Mouse (Mus musculus): ENCODE data around the gene Metrn. TPM values are rescaled to one million over a fixed set of nuclear protein-coding genes. Genes with fewer than 3 reads are reported as not detected.

Metrn gene
- total and polyA plus RNA-seq, 3 experiments, result 47.9 to 54.6 (median 49.0) TPM

- DNase-seq, result no peak
- no peak overlapping the region for H3K27ac ChIP-seq
- H3K79me2 ChIP-seq (replicated peaks; ENCODE audit: control insufficient read depth, insufficient read depth, low read length), result no peaks in the 10 kb centered on the region
- H3K9ac ChIP-seq (ENCODE audit: low read depth, low read length), result no peak overlapping the region
- no peak for TF ChIP-seq EP300 (IDR thresholded peaks at IDR 0.05; ENCODE audit: insufficient read depth, low read depth, low read length)
- TF ChIP-seq CTCF (IDR thresholded peaks at IDR 0.05), result no peak
- TF ChIP-seq POLR2A (IDR thresholded peaks at IDR 0.05; ENCODE audit: insufficient read depth, low read depth, low read length), result no peak
- no peaks in the 10 kb centered on the region for H3K4me1 ChIP-seq (ENCODE audit: control insufficient read depth, insufficient read depth, low read length)
- no peak overlapping the region for H3K4me3 ChIP-seq
- H3K27me3 ChIP-seq (ENCODE audit: control insufficient read depth, insufficient read depth, low read length), result peaks cover 10% of the 10 kb centered on the region
- no peaks in the 10 kb centered on the region for H3K36me3 ChIP-seq (ENCODE audit: control insufficient read depth, insufficient read depth, low read length)
- 75% methylated on average over 11 of the region's 11 CpGs for WGBS
- intact Hi-C loops (cut with DNase I), result no loop called here
Measured at GRCm38 (mm10) chr17:25817662-25818061, 20.7 kb upstream of the Metrn start.

DNA sequence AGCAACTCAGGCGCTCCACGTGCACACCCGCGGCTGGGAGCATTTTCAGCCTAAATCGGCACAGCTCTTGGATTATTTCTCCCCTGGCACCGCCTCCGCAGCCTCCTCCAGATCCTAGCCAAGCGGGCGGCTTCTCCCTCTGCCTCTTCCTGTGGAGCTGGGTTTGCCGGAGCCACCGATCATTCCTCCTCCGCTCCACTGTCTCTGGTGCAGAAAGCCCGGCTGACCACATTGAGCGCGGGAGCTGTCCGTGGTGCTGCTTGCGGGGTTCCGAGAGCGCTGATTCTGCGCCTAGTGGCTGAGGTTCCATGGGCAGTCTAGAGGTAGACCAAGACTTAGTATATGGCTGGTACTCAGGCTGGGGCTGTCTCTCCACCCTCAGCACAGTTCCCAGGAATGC, 16.5 kb upstream of the Metrn start:
- peak; percentile 71 to 82 for DNase-seq
- Histone ChIP-seq H3K9ac (ENCODE audit: low read depth, low read length) (no peak overlapping the region), H3K36me3 (ENCODE audit: control insufficient read depth, insufficient read depth, low read length) (no peaks in the 10 kb centered on the region), H3K27me3 (ENCODE audit: control insufficient read depth, insufficient read depth, low read length) (no peaks in the 10 kb centered on the region), H3K27ac (no peak overlapping the region), H3K4me1 (ENCODE audit: control insufficient read depth, insufficient read depth, low read length) (no peaks in the 10 kb centered on the region; the same call in 1 of the 2 replicates), H3K4me3 (no peak overlapping the region), H3K79me2 (replicated peaks; ENCODE audit: control insufficient read depth, insufficient read depth, low read length) (no peaks in the 10 kb centered on the region)
- intact Hi-C loops (cut with DNase I), result no loop called here
- no peak for TF ChIP-seq POLR2A (IDR thresholded peaks at IDR 0.05; ENCODE audit: insufficient read depth, low read depth, low read length)
- peak; percentile 64 for TF ChIP-seq CTCF (IDR thresholded peaks at IDR 0.05)
- TF ChIP-seq EP300 (IDR thresholded peaks at IDR 0.05; ENCODE audit: insufficient read depth, low read depth, low read length), result 0 out of 2 replicates have a peak, but pooled peaks have one; percentile 28
- 1% methylated on average over 20 of the region's 20 CpGs for WGBS

- H3K79me2 ChIP-seq (replicated peaks; ENCODE audit: control insufficient read depth, insufficient read depth, low read length), result no peaks in the 10 kb centered on the region
- H3K27ac ChIP-seq, result no peak overlapping the region
- H3K27me3 ChIP-seq (ENCODE audit: control insufficient read depth, insufficient read depth, low read length), result no peaks in the 10 kb centered on the region
- H3K4me3 ChIP-seq, result no peak overlapping the region
- H3K36me3 ChIP-seq (ENCODE audit: control insufficient read depth, insufficient read depth, low read length), result no peaks in the 10 kb centered on the region
- no peaks in the 10 kb centered on the region; the same call in 1 of the 2 replicates for H3K4me1 ChIP-seq (ENCODE audit: control insufficient read depth, insufficient read depth, low read length)
- no peak overlapping the region for H3K9ac ChIP-seq (ENCODE audit: low read depth, low read length)
- WGBS, result 70% methylated on average over 4 of the region's 4 CpGs
- intact Hi-C loops (cut with DNase I), result no loop called here
- no peak for DNase-seq
- TF ChIP-seq POLR2A (IDR thresholded peaks at IDR 0.05; ENCODE audit: insufficient read depth, low read depth, low read length) (no peak), EP300 (IDR thresholded peaks at IDR 0.05; ENCODE audit: insufficient read depth, low read depth, low read length) (no peak), CTCF (IDR thresholded peaks at IDR 0.05) (no peak)
Measured at GRCm38 (mm10) chr17:25810890-25811289, 14.0 kb upstream of the Metrn start.

DNA sequence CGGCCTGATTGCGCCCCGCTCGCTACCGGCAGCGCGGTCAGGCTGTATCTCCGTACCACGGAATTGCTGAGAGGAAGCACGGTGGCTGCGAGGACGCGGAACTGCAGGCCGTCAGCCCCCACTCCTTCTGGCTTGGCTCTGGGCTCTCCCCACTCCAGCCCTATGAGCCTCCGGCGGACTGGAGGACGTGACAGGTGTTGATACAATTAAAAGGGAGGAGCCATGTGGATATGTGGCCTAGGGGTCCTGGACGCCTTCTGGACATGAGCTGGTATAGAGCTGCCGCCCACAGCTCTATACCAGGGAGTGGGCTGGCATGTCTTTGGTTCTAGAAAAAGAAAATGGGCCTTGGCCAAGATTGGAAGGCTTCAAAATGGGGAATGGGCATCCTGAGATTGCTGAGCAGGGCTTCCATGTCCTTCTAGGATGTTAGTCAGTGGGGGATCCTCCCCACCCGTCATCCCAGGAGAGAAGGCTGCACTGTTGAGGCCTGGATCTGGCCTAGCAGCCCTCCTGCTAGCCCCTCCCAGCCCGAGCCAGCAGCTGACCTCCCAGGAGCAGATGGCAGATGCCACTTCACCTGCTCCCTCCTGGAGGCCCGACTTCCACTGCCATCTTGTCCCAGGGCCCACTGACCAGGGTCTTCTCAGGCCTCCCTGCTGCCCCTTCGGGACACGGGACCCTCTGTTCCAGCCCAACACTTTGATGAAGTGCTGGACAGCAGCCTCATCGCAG, 12.8 kb upstream of the Metrn start:
- no peaks in the 10 kb centered on the region for H3K27me3 ChIP-seq (ENCODE audit: control insufficient read depth, insufficient read depth, low read length)
- peak overlapping the region; percentile 28 for H3K9ac ChIP-seq (ENCODE audit: low read depth, low read length)
- H3K79me2 ChIP-seq (replicated peaks; ENCODE audit: control insufficient read depth, insufficient read depth, low read length), result no peaks in the 10 kb centered on the region
- TF ChIP-seq POLR2A (IDR thresholded peaks at IDR 0.05; ENCODE audit: insufficient read depth, low read depth, low read length), result no peak
- TF ChIP-seq CTCF (IDR thresholded peaks at IDR 0.05), result no peak
- TF ChIP-seq EP300 (IDR thresholded peaks at IDR 0.05; ENCODE audit: insufficient read depth, low read depth, low read length), result no peak
- WGBS, result 16% methylated on average over 24 of the region's 25 CpGs
- DNase-seq, result no peak
- no peaks in the 10 kb centered on the region for H3K36me3 ChIP-seq (ENCODE audit: control insufficient read depth, insufficient read depth, low read length)
- peak overlapping the region; percentile 46 for H3K4me3 ChIP-seq
- intact Hi-C loops (cut with DNase I), result no loop called here
- no peak overlapping the region for H3K27ac ChIP-seq
- H3K4me1 ChIP-seq (ENCODE audit: control insufficient read depth, insufficient read depth, low read length), result no peaks in the 10 kb centered on the region; the same call in 1 of the 2 replicates

DNA sequence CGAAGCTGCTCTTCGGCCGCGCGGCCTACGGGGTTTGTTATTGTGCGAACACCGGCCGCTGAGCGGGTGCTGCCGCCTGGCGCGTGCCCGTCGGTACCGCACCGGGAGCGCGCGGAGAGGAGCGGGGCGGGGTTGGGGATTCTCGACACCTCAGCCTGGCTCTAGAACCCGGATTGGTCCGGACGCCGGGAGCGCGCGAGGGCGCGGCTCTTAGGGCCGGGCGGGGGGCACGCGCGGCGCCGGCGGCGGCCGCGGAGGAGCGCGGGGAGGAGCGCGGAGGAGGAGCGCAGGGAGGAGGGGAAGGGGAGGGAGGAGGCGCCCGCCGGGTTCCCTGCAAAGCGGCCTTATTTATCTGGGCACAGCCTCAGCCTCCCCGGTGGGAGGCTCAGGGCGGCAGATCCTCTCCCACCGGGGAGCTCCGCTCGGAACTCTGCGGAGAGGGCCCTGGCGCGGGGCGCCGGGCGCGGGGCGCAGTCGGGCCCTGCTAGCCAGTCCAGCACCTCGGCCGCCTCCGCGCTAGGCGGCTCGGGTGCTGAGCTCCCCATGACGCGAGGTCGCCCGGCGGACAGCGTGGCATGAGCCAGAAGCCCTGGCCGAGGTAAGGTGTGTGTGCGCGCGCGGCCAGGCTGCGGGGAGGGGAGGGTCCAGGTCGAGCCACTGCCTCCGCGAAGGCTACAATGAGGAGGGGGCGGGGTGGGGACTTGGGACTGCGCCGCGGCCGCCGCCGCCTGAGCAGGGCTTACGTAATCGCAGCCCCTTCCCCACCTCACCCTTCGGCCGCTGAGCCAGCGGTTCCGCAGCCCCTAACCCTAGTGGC, 12.1 kb upstream of the Metrn start, which contains the start of gene Fbxl16:
Gene Fbxl16 (plus strand): TSS at position 297 of the 817 bp plus-strand sequence.
- Histone ChIP-seq H3K27me3 (ENCODE audit: control insufficient read depth, insufficient read depth, low read length) (no peaks in the 10 kb centered on the region), H3K79me2 (replicated peaks; ENCODE audit: control insufficient read depth, insufficient read depth, low read length) (no peaks in the 10 kb centered on the region), H3K27ac (no peak within 1 kb of the TSS), H3K4me3 (peak within 1 kb of the TSS; percentile 46), H3K36me3 (ENCODE audit: control insufficient read depth, insufficient read depth, low read length) (no peaks in the 10 kb centered on the region), H3K4me1 (ENCODE audit: control insufficient read depth, insufficient read depth, low read length) (no peaks in the 10 kb centered on the region; the same call in 1 of the 2 replicates), H3K9ac (ENCODE audit: low read depth, low read length) (peak within 1 kb of the TSS; percentile 28)
- TF ChIP-seq EP300 (IDR thresholded peaks at IDR 0.05; ENCODE audit: insufficient read depth, low read depth, low read length), result no peak
- peak; percentile 59 for TF ChIP-seq CTCF (IDR thresholded peaks at IDR 0.05)
- no peak for TF ChIP-seq POLR2A (IDR thresholded peaks at IDR 0.05; ENCODE audit: insufficient read depth, low read depth, low read length)
- WGBS, result 1% methylated on average over 97 of the region's 100 CpGs
- intact Hi-C loops (cut with DNase I), result no loop called here
- peak; percentile 78 for DNase-seq

Measured in heart, adult 2 months (tissue).